Mouse (Mus musculus) CH12.LX (cell line): ENCODE data around the gene Padi1.

Experiments used
- CTCF ChIP-seq, 2 experiments: IDR thresholded peaks in 1 of 2; conservative IDR thresholded peaks in 1 of 2; 2 replicates each; pipeline ENCODE4 v1.5.1; 2011 to 2012; ENCODE audit warnings: low read depth in 2 of 2, low read length in 2 of 2, improper control_type of control experiment in 1 of 2, inconsistent platforms in 1 of 2, mild to moderate bottlenecking in 1 of 2, moderate library complexity in 1 of 2
- EP300 ChIP-seq: IDR thresholded peaks from 2 replicates; pipeline ENCODE4 v1.6.1; 2011; ENCODE audit warnings: low read length, improper control_type of control experiment
- ETS1 ChIP-seq: conservative IDR thresholded peaks from 2 replicates; pipeline ENCODE4 v1.6.1; 2012; ENCODE audit warnings: low read depth, mild to moderate bottlenecking, inconsistent platforms, low read length, improper control_type of control experiment, moderate library complexity
- GABPA ChIP-seq: IDR thresholded peaks from 2 replicates; pipeline ENCODE4 v1.6.1; 2012; ENCODE audit warnings: low read depth, low read length, improper control_type of control experiment, inconsistent platforms; ENCODE audit not compliant: insufficient replicate concordance
- MAX ChIP-seq: IDR thresholded peaks from 2 replicates; pipeline ENCODE4 v1.6.1; 2011; ENCODE audit warnings: low read length, improper control_type of control experiment
- NELFE ChIP-seq: IDR thresholded peaks from 2 replicates; pipeline ENCODE4 v1.6.1; 2011; ENCODE audit warnings: low read depth, low read length, improper control_type of control experiment
- POLR2A ChIP-seq: IDR thresholded peaks from 2 replicates; pipeline ENCODE4 v1.6.1; 2011; ENCODE audit warnings: low read depth, mild to moderate bottlenecking, improper control_type of control experiment, low read length
- RAD21 ChIP-seq: IDR thresholded peaks from 2 replicates; pipeline ENCODE4 v1.6.1; 2011; ENCODE audit warnings: low read depth, mild to moderate bottlenecking, low read length, improper control_type of control experiment, moderate library complexity
- UBTF ChIP-seq: IDR thresholded peaks from 2 replicates; pipeline ENCODE4 v1.6.1; 2012; ENCODE audit warnings: low read depth, mild to moderate bottlenecking, inconsistent platforms, low read length, improper control_type of control experiment, moderate library complexity
- USF1 ChIP-seq: IDR thresholded peaks from 2 replicates; pipeline ENCODE4 v1.6.1; 2014; ENCODE audit warnings: low read depth, mild to moderate bottlenecking, inconsistent platforms, low read length, improper control_type of control experiment
- ZMIZ1 ChIP-seq: IDR thresholded peaks from 2 replicates; pipeline ENCODE4 v1.6.1; 2012; ENCODE audit warnings: low read depth, mild to moderate bottlenecking, inconsistent platforms, low read length, improper control_type of control experiment

- TF ChIP-seq GABPA = no peak
- peak; percentile 7 for TF ChIP-seq RAD21
- TF ChIP-seq ETS1 = no peak
- no peak for TF ChIP-seq ZMIZ1
- no peak for TF ChIP-seq POLR2A
- TF ChIP-seq NELFE = no peak
- peak in 1 of 2 experiments; percentile 61; a peak in 2 of 4 replicates for TF ChIP-seq CTCF (conservative IDR thresholded peaks at IDR 0.05 in 1 of 2, IDR thresholded peaks at IDR 0.05 in 1 of 2; ENCODE audit: low read depth in 2 of 2, low read length in 2 of 2)
- TF ChIP-seq MAX = no peak
- TF ChIP-seq USF1 = no peak
- TF ChIP-seq UBTF = no peak
- TF ChIP-seq EP300 = no peak
Observed at GRCm38 (mm10) chr4:140814241-140815225, 31.0 kb downstream of the Padi1 start.
